Mouse (Mus musculus): ENCODE results near the gene Msx3.
A peak's percentile ranks its signal among the peaks of the same experiment; 100 is the strongest.

The Msx3 gene

DNA sequence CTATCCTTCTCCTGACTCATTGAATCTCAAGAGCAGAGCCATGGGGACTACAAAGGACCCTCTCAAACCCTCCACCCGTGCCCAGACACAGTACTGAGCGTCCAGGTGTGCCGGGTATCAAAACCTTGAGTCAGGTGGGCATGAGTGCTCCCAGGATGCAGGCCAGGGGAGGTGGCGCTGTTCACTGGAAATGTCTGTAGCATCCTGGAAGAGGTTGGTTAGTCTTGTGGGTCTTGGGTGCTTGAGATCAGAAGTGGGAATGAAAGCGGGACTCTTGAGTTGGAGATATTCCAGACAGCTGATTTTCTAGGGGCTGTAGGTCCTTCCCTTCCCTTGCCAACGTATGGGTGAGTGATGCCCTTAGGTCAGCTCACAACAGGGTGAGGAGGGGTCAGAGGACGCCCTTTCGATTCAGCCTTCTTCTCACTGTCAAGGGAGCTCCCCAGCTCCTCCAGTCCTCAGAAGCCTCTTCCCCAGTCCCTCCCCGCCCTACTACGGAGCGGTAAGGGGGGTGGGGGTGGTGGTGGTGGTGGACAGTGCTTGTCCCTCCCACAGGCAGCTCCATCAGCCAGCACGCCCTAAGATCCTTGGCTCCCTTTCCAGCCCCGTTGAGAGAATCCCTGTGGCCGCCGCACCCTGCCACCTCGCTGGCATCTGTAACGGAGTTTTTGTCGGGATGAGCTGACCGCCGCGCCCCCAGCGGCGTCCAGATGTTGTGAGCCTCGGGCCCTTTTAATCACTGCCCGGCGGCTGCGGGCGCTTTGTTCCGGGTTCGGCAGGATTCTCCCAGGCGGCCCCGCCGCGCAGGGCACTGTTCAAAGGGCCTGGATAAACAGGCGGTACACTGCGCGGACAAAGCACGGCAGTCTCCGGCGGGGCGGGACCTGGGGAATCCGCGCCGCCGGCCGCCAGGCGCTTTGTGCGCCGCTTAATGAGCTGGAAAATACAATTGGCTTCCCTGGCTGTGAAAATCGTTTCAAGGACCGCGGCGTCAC, 8.8 kb upstream of the Msx3 start:
- no peak for DNase-seq

DNA sequence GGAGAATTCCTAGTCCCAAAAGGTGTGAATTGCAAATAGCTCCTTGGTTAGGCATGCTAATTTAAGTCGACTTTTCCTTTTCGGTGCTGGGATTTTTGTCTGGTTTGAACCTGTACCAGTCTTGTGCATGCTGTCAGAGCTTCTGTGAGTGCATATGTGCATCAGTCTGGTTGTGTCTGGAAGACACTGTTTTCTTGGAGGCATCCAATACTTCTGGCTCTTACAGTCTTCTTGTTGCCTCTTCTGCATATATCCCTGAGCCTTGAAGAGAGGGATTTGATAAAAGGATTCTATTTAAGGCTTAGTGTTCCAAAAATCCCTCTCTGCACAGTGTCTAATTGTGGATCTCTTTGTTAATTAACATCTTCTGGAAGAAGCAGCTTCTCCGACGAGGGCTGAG, 5.2 kb upstream of the Msx3 start:
- DNase-seq, result no peak

DNA sequence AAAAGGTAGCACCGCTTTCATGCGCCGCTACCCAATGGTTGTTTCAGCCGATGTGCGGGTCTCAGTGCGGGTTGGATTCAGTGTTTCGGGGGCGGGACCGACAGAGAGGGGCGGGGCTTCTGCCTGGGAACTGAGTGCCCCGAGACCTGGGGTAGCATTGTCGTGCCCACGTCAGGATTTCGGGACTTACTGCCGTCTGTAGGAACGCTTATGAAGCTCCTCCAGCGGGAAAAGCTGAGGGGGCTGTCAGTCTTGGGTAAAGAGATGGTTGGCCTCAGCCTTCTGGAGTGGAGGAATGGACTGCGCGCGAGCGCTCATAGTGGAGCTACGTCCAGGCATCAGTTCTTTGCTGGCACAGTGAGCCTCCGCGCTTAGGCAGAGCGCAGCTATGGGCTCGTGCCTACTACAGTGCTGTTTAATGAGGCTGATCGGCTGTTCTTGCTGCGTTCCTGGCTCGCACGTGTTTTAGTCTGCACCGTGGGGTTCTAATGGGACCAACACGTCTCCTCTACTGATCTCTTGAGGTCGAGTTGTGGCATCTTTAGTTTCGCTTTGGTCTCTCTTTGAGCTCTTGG, 313 bp upstream of the Msx3 start:
- no peak for DNase-seq

DNA sequence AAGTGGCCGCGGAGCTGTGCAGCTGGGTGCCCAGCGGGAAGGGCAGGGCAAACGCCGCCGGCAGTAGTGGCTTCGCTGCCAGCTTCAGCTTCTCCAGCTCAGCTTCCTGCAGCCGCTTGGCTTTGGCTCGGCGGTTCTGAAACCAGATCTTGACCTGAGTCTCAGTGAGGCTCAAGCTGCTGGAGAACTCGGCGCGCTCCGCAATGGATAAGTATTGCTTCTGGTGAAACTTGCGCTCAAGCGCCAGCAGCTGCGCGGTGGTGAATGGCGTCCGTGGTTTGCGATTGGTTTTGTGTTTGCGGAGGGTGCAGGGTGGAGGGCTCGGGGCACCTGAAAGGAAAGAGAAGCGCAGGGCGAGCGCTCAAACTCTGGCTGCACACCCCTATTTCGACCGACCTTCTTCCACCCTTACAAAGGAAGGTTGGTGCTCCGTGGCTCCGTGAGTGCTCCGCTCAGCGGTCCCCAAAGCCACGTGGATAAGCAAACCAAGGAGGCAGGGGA, 1.0 kb downstream of the Msx3 start:
- DNase-seq, result no peak

DNA sequence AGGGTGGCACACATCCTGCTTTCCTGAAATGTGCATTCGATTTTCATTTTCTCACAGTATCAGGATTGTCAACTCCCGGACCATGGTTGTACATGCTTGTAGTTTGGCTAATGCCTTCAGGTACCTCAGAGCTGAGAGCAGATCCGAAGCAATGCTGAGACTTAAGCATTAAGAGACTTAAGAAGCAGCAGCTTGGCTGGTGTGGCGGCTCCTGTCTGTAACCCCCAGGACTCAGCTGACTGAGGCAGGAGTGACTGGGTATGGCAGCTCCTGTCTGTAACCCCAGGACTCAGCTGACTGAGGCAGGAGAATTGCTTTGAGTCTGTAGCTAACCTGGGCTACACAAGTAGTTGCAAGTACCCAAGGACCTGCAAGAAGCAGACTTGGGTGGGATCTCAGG, 3.3 kb downstream of the Msx3 start:
- DNase-seq, result no peak

DNA sequence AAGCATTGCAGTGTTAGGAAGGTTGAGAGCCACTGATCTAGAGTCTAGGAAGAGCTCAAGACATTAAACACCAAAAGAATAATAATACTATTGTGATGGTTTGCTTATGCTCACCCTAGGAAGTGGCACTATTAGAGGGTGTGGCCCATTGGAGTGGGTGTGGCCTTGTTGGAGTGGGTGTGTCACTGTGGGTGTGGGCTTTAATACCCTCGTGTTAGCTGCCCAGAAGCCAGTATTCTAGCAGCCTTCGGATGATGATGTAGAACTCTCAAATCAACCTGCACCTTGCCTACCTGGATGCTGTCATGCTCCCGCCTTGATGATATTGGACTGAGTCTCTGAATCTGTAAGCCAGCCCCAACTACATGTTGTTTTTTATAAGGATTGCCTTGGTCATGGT, 6.2 kb downstream of the Msx3 start:
- no peak for DNase-seq

DNA sequence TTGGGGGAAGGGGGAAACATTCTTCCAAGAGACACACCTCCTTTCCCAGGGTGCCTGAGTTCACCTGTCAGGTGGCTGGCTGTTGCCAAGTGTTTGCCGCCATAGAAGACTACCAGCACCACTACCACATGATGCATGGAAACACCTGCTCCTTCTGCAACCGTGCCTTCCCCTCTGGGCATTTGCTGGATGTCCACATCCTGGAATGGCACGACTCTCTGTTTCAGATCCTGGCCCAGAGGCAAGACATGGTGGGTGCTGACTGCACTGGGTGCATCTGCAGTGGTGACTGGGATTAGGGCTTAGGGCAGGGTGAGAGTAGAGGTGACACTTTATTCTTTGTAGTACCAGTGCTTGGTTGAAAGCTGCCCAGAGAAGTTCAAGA, 11.7 kb downstream of the Msx3 start:
- DNase-seq, result no peak

DNA sequence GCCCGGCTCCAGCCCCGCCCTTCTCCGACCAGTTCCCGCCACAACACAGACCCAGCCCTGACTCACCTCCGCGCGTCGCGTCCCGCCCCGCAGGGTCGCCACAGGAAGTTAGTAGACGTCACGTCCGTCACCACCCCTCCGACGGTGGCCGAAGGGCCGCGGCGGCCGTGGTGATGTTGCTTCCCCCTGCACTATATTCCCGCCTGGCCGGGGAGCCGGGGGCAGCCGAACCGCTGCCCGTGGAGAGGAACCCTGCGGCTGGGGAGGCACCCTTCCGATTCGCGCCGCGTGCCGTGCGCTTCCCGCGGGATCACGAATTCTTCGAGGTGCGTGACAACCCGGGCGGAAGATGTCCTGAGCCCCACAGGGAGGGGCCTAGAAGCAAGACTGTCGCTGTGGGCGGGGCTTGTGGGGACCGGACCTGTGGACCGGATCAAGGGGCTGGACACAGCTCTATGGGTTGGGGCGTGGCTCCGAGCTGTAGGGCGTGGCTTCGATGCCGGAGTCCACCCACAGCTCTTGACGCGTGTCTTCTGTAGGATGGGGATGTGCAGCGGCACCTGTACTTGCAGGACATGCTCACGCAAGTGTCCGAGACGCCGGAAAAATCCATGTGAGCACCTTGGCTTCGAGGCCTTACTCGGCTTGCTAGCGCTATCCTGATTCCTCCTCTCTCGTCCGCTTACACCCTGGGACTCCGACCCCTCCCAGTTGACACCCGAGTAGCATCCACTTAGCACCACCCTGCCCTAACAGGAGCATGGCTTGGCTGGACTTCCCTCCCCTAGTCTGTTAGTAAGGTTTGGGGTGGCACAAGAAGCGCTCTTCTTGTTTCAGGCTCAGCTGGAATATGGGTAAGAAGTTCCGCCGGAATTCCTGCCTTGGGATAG, 12.4 kb downstream of the Msx3 start, which contains the start of the genes Zfp511 and Tubgcp2:
Gene Zfp511 (plus strand): TSS at position 111 of the 890 bp plus-strand sequence.
Gene Tubgcp2 (minus strand): TSS at position 389 of the 890 bp plus-strand sequence.
- DNase-seq, result peak; percentile 92

DNA sequence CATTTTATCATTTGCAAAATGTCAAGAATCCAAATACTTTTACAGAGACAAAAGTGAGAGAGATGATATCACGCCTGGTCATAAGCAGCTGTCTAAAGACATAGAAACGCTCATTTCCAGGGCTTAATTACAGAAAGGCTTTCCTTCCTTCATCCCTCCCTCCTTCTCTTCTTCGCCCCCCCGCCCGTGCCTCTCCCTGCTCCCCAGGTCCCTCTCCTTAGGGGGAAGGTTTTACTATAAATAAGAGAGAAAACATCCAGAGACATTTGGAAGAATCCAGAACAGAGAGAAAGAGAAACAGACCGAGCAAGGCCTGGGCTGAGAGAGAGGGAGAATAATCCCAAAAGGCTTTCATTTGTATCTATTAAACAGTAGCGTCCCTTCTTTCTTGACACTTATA, 13.4 kb downstream of the Msx3 start:
- DNase-seq, result no peak

DNA sequence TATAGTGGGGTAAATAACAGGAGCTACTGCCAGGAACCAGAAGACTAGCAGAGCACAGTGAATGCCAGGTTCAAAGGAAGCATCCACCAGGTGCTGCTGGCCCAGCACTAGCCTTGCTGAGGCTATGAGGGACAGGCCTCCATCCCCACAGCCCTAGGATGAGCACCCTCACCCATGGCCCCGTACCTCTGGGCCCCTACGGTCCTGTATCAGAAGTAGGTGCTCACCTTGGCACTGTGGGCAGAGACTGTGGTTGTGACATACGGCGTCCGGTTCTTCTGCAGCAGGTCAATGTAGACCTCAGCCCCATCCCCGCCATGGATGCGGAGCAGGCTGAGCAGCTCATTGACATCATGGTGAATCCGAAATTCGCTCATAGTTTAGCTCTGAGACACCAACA, 15.5 kb downstream of the Msx3 start:
- no peak for DNase-seq

DNA sequence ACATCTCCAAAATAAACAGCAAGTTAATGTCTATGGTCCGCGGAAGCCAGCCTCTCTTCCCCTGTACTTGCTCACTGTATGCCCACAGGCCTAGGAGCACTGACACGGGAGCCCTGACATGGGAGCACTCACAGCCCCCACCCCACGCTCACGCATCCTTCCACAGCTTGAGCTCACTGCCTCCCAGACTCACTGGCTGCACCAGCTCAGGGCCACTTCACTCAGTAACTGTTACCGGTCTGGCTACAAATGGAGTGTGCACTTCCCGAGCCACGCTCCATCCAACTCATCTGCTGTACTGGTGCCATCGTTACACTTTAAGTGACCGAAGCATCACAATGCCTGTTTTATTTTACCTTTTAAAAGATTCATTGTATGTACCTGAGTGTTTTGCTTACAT, 16.5 kb downstream of the Msx3 start:
- DNase-seq, result no peak

DNA sequence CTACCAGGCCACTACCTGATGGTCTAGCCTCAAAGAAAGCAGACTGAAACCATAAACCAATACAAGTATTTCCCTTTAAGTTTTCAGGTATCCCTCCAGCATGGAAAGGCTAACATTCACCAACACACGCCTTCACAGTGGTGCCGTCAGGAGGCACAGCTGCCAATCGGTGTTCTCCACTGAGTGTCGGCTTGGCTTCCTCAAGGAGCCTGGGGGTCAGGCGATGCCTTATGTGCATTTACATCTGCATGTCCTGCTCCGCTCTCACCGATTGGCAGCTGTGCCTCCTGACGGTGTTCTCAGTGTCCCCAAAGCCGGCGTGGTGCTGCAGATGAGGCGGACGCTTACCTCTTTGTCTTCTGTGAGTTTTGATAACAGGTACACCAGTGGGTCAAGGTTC, 17.1 kb downstream of the Msx3 start:
- no peak for DNase-seq

DNA sequence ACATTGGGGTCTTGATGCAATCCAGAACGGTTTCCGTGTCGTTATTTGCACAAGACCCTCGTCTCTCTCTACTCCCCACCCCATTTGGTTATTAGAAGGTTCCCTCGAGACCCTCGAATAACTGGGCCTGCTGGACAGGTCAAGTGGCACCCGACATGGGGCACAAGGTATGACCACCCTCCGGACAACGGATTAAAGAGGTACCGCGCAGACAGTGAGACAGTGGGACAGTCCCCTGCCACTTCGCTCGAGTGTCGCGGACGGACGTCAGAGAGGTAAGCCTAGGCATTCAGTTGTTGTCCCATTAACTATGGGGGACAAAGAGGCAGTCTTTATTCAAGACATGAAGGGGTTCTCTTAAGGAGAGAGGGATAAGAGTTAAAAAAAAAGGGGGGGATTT, 37.6 kb downstream of the Msx3 start:
- DNase-seq, result no peak

DNA sequence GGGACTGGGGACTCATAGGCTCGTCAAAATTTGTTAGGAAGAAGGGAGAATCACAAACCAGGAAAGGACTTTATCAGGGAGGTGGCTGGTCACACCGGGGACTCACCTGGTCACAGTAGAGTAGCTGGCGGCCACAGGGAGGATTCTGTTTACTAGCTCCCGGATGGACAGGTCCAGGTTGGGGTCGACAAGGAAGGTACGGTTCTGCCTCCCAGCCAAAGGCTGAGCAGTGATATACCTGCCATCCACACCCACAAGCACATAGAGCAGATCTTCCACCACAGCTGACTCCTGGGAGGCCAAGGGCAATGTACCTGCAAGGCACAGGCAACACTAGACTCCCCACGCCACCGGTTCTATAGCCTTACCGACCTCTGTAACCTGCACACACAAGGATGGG, 41.1 kb downstream of the Msx3 start:
- no peak for DNase-seq

DNA sequence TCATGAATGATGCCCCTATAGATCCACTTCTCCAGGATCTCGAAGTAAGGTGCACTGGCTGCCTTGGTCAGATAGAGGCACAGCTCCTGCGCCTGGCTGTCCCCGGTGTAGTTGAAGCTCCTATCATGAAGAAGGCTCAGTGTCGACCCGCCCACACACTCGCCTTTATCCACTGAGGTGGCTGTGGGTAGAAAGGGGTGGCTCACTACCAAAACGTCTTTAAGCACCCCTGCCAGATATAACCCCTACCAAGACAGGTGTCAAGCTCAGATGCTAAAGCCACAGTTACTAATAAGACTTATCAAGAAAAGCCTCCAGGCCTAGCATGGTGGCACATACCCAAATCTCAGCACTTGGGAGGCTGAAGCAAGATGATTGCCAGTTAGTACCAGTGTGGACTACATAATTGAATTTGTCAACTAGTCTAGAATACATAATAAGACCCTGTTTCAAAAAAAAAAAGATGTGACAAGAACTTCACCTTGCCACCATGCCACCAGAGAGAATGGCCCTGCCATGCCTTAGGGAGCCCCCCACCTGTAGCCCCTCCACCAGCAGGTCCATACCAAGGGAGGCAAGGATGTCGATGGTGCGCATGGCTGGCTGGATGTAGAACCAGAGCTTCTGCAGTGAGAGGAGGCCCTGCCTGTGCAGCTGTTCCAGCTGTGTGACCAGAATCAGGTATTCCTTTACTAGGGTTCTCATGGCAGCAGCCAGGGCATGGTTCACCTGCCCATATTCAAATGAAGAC, 41.9 kb downstream of the Msx3 start:
- DNase-seq, result no peak

DNA sequence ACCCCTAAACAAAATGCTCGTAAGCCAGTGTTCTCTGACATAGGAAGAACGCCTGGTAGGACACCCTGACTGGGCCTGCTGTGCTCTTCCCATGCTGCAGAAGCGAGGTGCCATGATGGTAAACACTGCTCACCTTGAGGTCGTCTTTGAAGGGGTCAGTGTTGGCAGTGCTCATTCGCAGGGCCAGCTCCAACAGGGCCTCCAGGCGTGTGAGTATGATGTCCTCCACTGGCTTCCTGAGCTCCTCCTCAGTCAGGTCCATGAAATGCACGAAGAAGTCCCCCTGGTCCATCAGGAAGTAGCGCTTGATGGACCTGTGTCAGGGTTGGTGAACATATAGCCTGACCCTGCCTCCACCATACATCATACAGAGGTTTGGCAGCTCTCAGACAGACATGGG, 44.2 kb downstream of the Msx3 start:
- DNase-seq, result no peak

DNA sequence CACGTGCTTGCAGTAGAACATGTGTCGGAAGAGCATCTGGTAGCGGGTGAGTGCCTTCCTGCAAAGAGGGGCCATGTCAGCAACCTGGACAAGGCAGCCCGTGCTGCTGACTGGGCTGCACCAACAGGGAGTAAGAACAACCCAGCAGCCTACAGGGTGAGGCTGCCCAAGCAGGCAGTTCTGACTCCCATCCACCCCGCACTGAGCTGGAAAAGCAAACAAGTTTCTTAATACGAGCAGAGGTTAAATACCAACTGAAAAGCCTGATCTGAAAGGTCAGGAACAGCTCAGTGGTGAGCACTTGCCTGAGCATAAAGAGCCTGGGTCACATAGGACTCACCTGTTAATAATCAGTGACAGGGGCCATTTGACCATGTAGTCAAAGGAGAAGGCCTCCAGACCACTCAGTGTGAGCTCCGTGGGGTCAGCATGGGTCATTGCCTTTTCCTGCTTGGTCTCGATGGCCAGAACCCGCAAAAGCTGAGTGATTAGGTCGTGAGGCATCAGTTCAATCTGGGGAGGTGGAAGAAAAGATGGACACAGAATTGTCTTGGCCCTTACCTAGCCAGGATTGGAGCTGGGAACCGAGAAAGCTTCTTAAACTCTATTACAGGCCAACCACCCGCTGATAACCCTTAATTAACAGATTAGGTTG, 47.7 kb downstream of the Msx3 start:
- no peak for DNase-seq

DNA sequence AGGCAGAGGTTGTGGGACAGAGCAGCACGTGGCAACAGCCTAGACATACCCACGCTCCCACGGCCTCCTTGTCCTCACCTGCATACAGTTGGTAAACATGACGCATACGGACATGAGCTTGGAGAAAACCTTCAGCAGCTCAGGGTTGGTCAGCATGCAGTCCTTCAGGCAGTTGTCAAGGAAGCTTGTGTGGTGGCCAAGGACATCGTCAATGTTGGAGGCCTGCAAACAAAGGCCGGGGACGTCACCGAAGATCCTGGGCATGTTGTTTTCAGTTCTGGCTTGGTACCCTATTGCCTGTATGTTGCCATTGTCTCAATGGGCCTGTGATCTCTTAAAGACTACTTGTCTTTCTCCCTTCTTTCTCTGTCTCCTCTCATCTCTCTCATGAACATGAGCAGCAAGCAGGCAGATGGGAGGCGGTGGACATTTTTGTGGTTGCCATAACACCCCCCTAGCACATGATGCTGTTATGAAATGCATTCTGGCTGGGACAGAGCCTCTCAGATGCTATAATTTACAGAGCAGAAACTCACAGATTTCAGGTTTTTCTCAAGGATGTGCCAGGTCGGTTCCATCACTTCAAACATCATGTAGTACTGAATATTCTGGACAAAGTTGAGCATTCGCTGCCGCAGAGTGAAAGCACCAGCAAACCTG, 50.1 kb downstream of the Msx3 start:
- DNase-seq, result no peak

Data from cerebellum, adult 8-10 months (tissue).